8 mouse cellular contexts compared by ENCODE assay signal in the genomic region with DNA sequence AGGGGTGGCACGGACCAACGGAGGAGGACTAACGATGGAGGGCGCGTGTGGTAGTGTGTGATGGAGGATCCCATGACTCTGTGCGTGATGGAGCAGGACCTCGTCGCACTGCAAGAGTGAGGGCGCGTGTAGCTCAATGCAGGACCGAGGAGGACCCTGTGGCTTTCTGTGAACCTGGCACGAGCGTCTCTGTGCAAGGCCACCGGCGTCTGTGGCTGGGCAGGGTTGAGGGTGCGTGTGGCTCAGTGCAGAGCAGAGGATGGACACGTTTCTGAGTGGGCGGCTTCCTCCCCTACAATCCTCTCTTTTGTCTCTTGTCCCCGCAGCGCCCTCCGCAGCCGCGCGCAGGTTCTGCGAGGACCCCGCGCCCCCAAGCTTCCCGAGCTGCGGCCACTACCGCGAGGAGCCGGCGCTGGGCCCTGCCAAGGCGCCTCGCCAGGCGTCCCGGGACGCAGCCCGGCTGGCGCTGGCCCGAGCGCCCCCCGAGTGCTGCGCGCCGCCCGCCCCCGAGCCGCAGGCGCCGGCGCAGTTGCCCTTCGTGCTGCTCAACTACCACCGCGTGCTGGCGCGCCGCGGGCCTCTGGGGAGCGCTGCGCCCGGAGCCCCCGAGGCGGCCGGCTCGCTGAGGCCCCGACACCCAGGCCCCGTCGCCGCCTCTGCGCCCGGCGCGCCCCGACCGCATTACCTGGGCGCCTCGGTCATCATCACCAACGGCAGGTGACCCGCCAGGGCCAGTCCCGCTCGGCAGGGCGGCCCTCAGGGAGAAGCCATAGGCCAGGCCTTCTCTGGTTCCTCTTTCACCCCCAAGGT. TPM values are rescaled to one million over a fixed set of nuclear protein-coding genes. Genes with fewer than 3 reads are reported as not detected.
DNase-seq lines count a peak whose midpoint lies in the region; ATAC-seq and TF ChIP-seq lines count a peak whose summit lies in the region.

No protein-coding gene starts in this region.

- peaks cover 2% of the 10 kb centered on the region; the same call in 1 of the 2 replicates for H3K4me1 ChIP-seq in cortical plate, adult 2 months (ENCODE audit: control insufficient read depth, insufficient read depth, low read length)
- peaks cover 23% of the 10 kb centered on the region for H3K4me1 ChIP-seq in midbrain, embryonic 11.5 days (ENCODE audit: control insufficient read depth, insufficient read depth, low read length)

- peak overlapping the region; percentile 57 for H3K4me2 ChIP-seq in midbrain, embryonic 11.5 days

- peak overlapping the region; percentile 29 for H3K4me3 ChIP-seq in cortical plate, adult 2 months (ENCODE audit: insufficient read depth, low read length)
- peak overlapping the region; percentile 41 for H3K4me3 ChIP-seq in midbrain, embryonic 11.5 days (ENCODE audit: low read depth, low read length)

- no peak overlapping the region for H3K27ac ChIP-seq in cortical plate, adult 2 months (ENCODE audit: insufficient read depth, low read length)
- H3K27ac ChIP-seq in midbrain, embryonic 11.5 days (ENCODE audit: low read depth, low read length): no peak overlapping the region

- peak overlapping the region; percentile 57 for H3K9ac ChIP-seq in midbrain, embryonic 11.5 days (ENCODE audit: low read length)

- peak; percentile 18 to 34 for DNase-seq in left cerebral cortex, postnatal 25 days (ENCODE audit: low spot score in 2 of 2)
- no peak for DNase-seq in left cerebral cortex, postnatal 4 days
- peak; percentile 95 for DNase-seq in midbrain, embryonic 11.5 days (ENCODE audit: low spot score, missing footprints)
- no peak for DNase-seq in adrenal gland, adult 2 months
- no peak for DNase-seq in layer of hippocampus, adult 8-10 months (ENCODE audit: low spot score in 2 of 2)
- no peak for DNase-seq in cerebellum, adult 8-10 months

- no peak for TF ChIP-seq CTCF in cortical plate, adult 2 months (IDR thresholded peaks at IDR 0.05; ENCODE audit: extremely low read depth, insufficient read depth, low read length)

- no peaks in the 10 kb centered on the region for H3K9me3 ChIP-seq in midbrain, embryonic 11.5 days (ENCODE audit: control insufficient read depth, low read length)

- no peak for TF ChIP-seq POLR2A in cortical plate, adult 2 months (IDR thresholded peaks at IDR 0.05; ENCODE audit: extremely low read depth, insufficient read depth, low read length)

- H3K27me3 ChIP-seq in midbrain, embryonic 11.5 days (ENCODE audit: control insufficient read depth, insufficient read depth, low read length): peaks cover 70% of the 10 kb centered on the region

- intact Hi-C loops in left cerebral cortex, postnatal 25 days (cut with DNase I): loop anchor here (5.0 kb wide), 1 partner anchor 132 kb away; no protein-coding TSS in a partner anchor
- intact Hi-C loops in left cerebral cortex, postnatal 4 days (cut with DNase I): no loop called here

- ATAC-seq in granulocyte monocyte progenitor cell, adult 5-6 weeks (replicated peaks; ENCODE audit: poor library complexity, severe bottlenecking): peak; percentile 38
- peak; percentile 67 for ATAC-seq in midbrain, embryonic 11.5 days (ENCODE audit: low FRiP score)

- no peaks in the 10 kb centered on the region for H3K36me3 ChIP-seq in midbrain, embryonic 11.5 days (ENCODE audit: control insufficient read depth, insufficient read depth, low read length)

- WGBS in midbrain, embryonic 11.5 days: 1% methylated on average over 78 of the region's 83 CpGs

RNA-seq across cellular contexts. Expression of a gene that starts 40.6 kb away (rescaled TPM):
- total RNA-seq in left cerebral cortex, postnatal 25 days (2021): not detected
- total RNA-seq in left cerebral cortex, postnatal 4 days (2021): under 1 TPM in 1 of 2 experiments, not detected in 1; 0.12 TPM
- polyA plus RNA-seq in cortical plate, adult 2 months (2012; rRNA removed): 0.09 TPM in 1 of 2 replicates, not detected in the other
- total RNA-seq in granulocyte monocyte progenitor cell, adult 5-6 weeks (2014; fragmentation: Nextera tagmentation): not detected in 2 replicates
- total RNA-seq in granulocyte monocyte progenitor cell, adult 5-6 weeks (2017): 0.09 and 0.26 TPM in 2 replicates
- polyA plus RNA-seq in midbrain, embryonic 11.5 days (2014; fragmentation: Nextera tagmentation; extraction: Ambion mirVana): 1.8 and 2.3 TPM in 2 replicates
- total RNA-seq in adrenal gland, adult 2 months (2021): not detected
- polyA plus RNA-seq in adrenal gland, adult 2 months (2012; rRNA removed): not detected in 2 replicates
- total RNA-seq in layer of hippocampus, adult 8-10 months (2022): 1 to 10 TPM in 1 of 4 experiments, under 1 TPM in 2, not detected in 1; 0.18 to 1.4 (median 0.23) TPM

Comparison
In these comparisons a context has a peak if more than half of its experiments do, and no peak if none do; other contexts are left out.
1. DNase-seq: peak in left cerebral cortex, postnatal 25 days (2 of 2) and midbrain, embryonic 11.5 days (single experiment); none in left cerebral cortex, postnatal 4 days (single experiment), adrenal gland, adult 2 months (single experiment), layer of hippocampus, adult 8-10 months (0 of 2) and cerebellum, adult 8-10 months (single experiment).